Comparison of ENCODE assay signal across 9 mouse cellular contexts in genomic region chr5:113591166-113591565, GRCm38 (mm10). TPM values are rescaled to one million over a fixed set of nuclear protein-coding genes. Genes with fewer than 3 reads are reported as not detected.
DNase-seq lines count a peak whose midpoint lies in the region; ATAC-seq and TF ChIP-seq lines count a peak whose summit lies in the region.
"Had no signal": no experiment of that assay in that cellular context is flagged by ENCODE, and none has a peak within 500 bp of the region (broad histone marks: within the 10 kb centered on the region; RNA-seq: fewer than 3 reads in every experiment).

No protein-coding gene starts in this region.

- 15% methylated on average over 3 of the region's 3 CpGs for WGBS in neural tube, embryonic 11.5 days
- WGBS in forebrain, embryonic 13.5 days, result 7% methylated on average over 3 of the region's 3 CpGs
- 6% methylated on average over 3 of the region's 3 CpGs for WGBS in limb, embryonic 11.5 days
- 22% methylated on average over 3 of the region's 3 CpGs for WGBS in olfactory bulb, adult 2 months

- peaks cover 10% of the 10 kb centered on the region; the same call in 1 of the 2 replicates for H3K4me1 ChIP-seq in neural tube, embryonic 11.5 days (ENCODE audit: control insufficient read depth, insufficient read depth, low read length)
- peaks cover 33% of the 10 kb centered on the region for H3K4me1 ChIP-seq in forebrain, embryonic 13.5 days
- peaks cover 20% of the 10 kb centered on the region for H3K4me1 ChIP-seq in limb, embryonic 11.5 days (ENCODE audit: control insufficient read depth, insufficient read depth, low read length)
- peaks cover 50% of the 10 kb centered on the region for H3K4me1 ChIP-seq in olfactory bulb, adult 2 months (ENCODE audit: control insufficient read depth, insufficient read depth, low read length)
- H3K4me1 ChIP-seq: intestine, embryonic 15.5 days had no signal

- ATAC-seq in neural tube, embryonic 11.5 days (ENCODE audit: insufficient read depth, low FRiP score, low TSS enrichment), result no peak
- peak; percentile 12 for ATAC-seq in forebrain, embryonic 13.5 days
- ATAC-seq in limb, embryonic 11.5 days (ENCODE audit: insufficient number of reproducible peaks, low FRiP score, low TSS enrichment, low read depth), result no peak

- TF ChIP-seq CTCF in olfactory bulb, adult 2 months (IDR thresholded peaks at IDR 0.05; ENCODE audit: insufficient read depth, low read depth, low read length), result no peak

- H3K27ac ChIP-seq in neural tube, embryonic 11.5 days (ENCODE audit: low read depth, low read length), result peak overlapping the region; percentile 56; the same call in 1 of the 2 replicates
- peak overlapping the region; percentile 83 for H3K27ac ChIP-seq in forebrain, embryonic 13.5 days
- 0 out of 2 replicates have a peak overlapping the region, but pooled peaks have one; percentile 25 for H3K27ac ChIP-seq in limb, embryonic 11.5 days (replicated peaks; ENCODE audit: low read depth, low read length)
- H3K27ac ChIP-seq in olfactory bulb, adult 2 months (ENCODE audit: insufficient read depth, low read depth, low read length), result peak overlapping the region; percentile 95
- H3K27ac ChIP-seq: intestine, embryonic 15.5 days; liver, embryonic 14.5 days had no signal

- H3K36me3 ChIP-seq in neural tube, embryonic 11.5 days (ENCODE audit: control insufficient read depth, insufficient read depth, low read length), result no peaks in the 10 kb centered on the region
- H3K36me3 ChIP-seq in forebrain, embryonic 13.5 days (ENCODE audit: poor library complexity, severe bottlenecking), result no peaks in the 10 kb centered on the region
- H3K36me3 ChIP-seq in limb, embryonic 11.5 days (ENCODE audit: control insufficient read depth, insufficient read depth, low read length), result no peaks in the 10 kb centered on the region
- H3K36me3 ChIP-seq: intestine, embryonic 15.5 days had no signal

- H3K9me3 ChIP-seq in neural tube, embryonic 11.5 days (ENCODE audit: control insufficient read depth, low read length), result no peaks in the 10 kb centered on the region
- no peaks in the 10 kb centered on the region for H3K9me3 ChIP-seq in forebrain, embryonic 13.5 days (replicated peaks)
- H3K9me3 ChIP-seq in limb, embryonic 11.5 days (ENCODE audit: control insufficient read depth, low read length), result no peaks in the 10 kb centered on the region
- H3K9me3 ChIP-seq: intestine, embryonic 15.5 days had no signal

- DNase-seq in neural tube, embryonic 11.5 days (ENCODE audit: low spot score), result no peak
- DNase-seq in neural tube, embryonic 10.5 days (ENCODE audit: extremely low spot score, low spot score), result no peak
- DNase-seq in limb, embryonic 11.5 days (ENCODE audit: low spot score), result no peak
- no peak for DNase-seq in B cell, adult 2 months
- DNase-seq in retina, embryonic 14.5 days (ENCODE audit: low spot score), result no peak

- H3K27me3 ChIP-seq in neural tube, embryonic 11.5 days (ENCODE audit: control insufficient read depth, insufficient read depth, low read length), result no peaks in the 10 kb centered on the region
- H3K27me3 ChIP-seq in forebrain, embryonic 13.5 days, result no peaks in the 10 kb centered on the region
- H3K27me3 ChIP-seq in limb, embryonic 11.5 days (ENCODE audit: control insufficient read depth, insufficient read depth, low read length), result no peaks in the 10 kb centered on the region
- H3K27me3 ChIP-seq: intestine, embryonic 15.5 days had no signal

- H3K9ac ChIP-seq in neural tube, embryonic 11.5 days (ENCODE audit: low read length), result no peak overlapping the region
- H3K9ac ChIP-seq in forebrain, embryonic 13.5 days, result peak overlapping the region; percentile 21; the same call in 1 of the 2 replicates
- H3K9ac ChIP-seq in limb, embryonic 11.5 days (ENCODE audit: low read length), result no peak overlapping the region
- H3K9ac ChIP-seq: intestine, embryonic 15.5 days; liver, embryonic 14.5 days had no signal

- TF ChIP-seq POLR2A in olfactory bulb, adult 2 months (IDR thresholded peaks at IDR 0.05; ENCODE audit: insufficient read depth, low read depth, low read length), result no peak

- H3K4me3 ChIP-seq in neural tube, embryonic 11.5 days (ENCODE audit: low read depth, low read length), result no peak overlapping the region
- no peak overlapping the region for H3K4me3 ChIP-seq in forebrain, embryonic 13.5 days
- H3K4me3 ChIP-seq in limb, embryonic 11.5 days (ENCODE audit: low read depth, low read length), result no peak overlapping the region
- H3K4me3 ChIP-seq in olfactory bulb, adult 2 months (ENCODE audit: insufficient read depth, low read depth, low read length), result no peak overlapping the region
- H3K4me3 ChIP-seq: intestine, embryonic 15.5 days had no signal

- no peak overlapping the region for H3K4me2 ChIP-seq in neural tube, embryonic 11.5 days (ENCODE audit: low read depth)
- H3K4me2 ChIP-seq in forebrain, embryonic 13.5 days, result peak overlapping the region; percentile 2; the same call in 1 of the 2 replicates
- no peak overlapping the region for H3K4me2 ChIP-seq in limb, embryonic 11.5 days (ENCODE audit: low read depth, severe bottlenecking)
- H3K4me2 ChIP-seq: intestine, embryonic 15.5 days had no signal

RNA-seq across cellular contexts. Expression of gene Cmklr1, which starts 59.1 kb away (rescaled TPM):
- polyA plus RNA-seq in neural tube, embryonic 11.5 days (2014; fragmentation: Nextera tagmentation; extraction: Ambion mirVana), result 1.8 and 1.9 TPM in 2 replicates
- polyA plus RNA-seq in forebrain, embryonic 13.5 days (2015; fragmentation: Nextera tagmentation; extraction: Ambion mirVana), result 1.1 and 1.3 TPM in 2 replicates
- polyA plus RNA-seq in limb, embryonic 11.5 days (2014; fragmentation: Nextera tagmentation; extraction: Ambion mirVana), result 2.4 and 2.7 TPM in 2 replicates
- not detected in 2 replicates for polyA plus RNA-seq in olfactory bulb, adult 2 months (2012; ENCODE audit: insufficient read depth, insufficient read length, low replicate concordance, missing spikeins)

Comparison
In these comparisons a context has a peak if more than half of its experiments do, and no peak if none do; other contexts are left out.
1. H3K27ac ChIP-seq: peak in every context shown above with its lines; median percentile 95 in olfactory bulb, adult 2 months; 83 in forebrain, embryonic 13.5 days; 56 in neural tube, embryonic 11.5 days; 25 in limb, embryonic 11.5 days.